Mouse (Mus musculus) midbrain, embryonic 16.5 days (tissue): Measurements from ENCODE around the gene Fbxw27. TPM values are rescaled to one million over a fixed set of nuclear protein-coding genes. Genes with fewer than 3 reads are reported as not detected.

Experiments used
- polyA plus RNA-seq: library from polyadenylated mRNA; unstranded; fragments of >200 nt; fragmentation: Nextera tagmentation; extraction: Ambion mirVana; gene quantifications from 2 replicates; pipeline ENCODE4 v1.2.1, GENCODE M21; 2015

Gene Fbxw27
- polyA plus RNA-seq, 1 experiment from 2014 or later, result not detected

Other genes with a start within 250 kb of the Fbxw27 start
- not detected in 2 replicates for gene Fbxw15, start 222.4 kb downstream of the Fbxw27 start, polyA plus RNA-seq
- gene Fbxw24, start 164.6 kb downstream of the Fbxw27 start, polyA plus RNA-seq, result not detected in 2 replicates
- gene Fbxw25, start 126.0 kb downstream of the Fbxw27 start, polyA plus RNA-seq, result not detected in 2 replicates
- 0.14 TPM in 1 of 2 replicates, not detected in the other for gene Fbxw18, start 88.0 kb downstream of the Fbxw27 start, polyA plus RNA-seq
- gene Fbxw26, start 44.6 kb downstream of the Fbxw27 start, polyA plus RNA-seq, result not detected in 2 replicates
- 0.31 TPM in 1 of 2 replicates, not detected in the other for gene Spink8, start 21.6 kb upstream of the Fbxw27 start, polyA plus RNA-seq
- 64.9 and 69.9 TPM in 2 replicates for gene Nme6, start 42.1 kb upstream of the Fbxw27 start, polyA plus RNA-seq
- gene Camp, start 58.9 kb upstream of the Fbxw27 start, polyA plus RNA-seq, result 0.29 and 0.68 TPM in 2 replicates
- gene Cdc25a, start 84.9 kb upstream of the Fbxw27 start, polyA plus RNA-seq, result 9.9 and 12.3 TPM in 2 replicates
- 211 and 213 TPM in 2 replicates for gene Map4, start 140.8 kb upstream of the Fbxw27 start, polyA plus RNA-seq